Mouse (Mus musculus): Measurements from ENCODE around the gene Vcp. TPM values are rescaled to one million over a fixed set of nuclear protein-coding genes. Genes with fewer than 3 reads are reported as not detected.

Gene Vcp
- polyA plus RNA-seq, 1 experiment from 2014 or later: 242 TPM

DNA sequence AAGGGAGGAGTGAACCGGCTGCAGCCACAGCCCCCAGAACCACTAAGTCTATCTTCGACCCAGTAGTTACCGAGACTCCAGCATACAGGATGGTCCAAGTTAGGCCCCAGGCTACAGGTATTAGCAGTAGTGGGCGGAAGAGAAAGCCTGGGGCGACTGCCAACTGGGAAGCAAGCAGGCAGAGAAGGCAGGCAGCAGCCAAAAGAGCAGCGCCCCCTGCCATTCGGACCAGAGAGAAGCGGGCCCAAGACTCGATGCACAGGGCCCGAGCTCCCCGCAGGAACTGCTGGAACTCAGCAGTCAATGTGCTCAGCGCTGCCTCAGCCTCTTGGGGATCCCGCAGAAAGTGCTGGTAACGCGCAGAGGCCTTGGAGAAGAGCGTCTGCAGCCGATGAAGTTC, 21.0 kb upstream of the Vcp start:
- peaks cover 10% of the 10 kb centered on the region for H3K36me3 ChIP-seq (ENCODE audit: insufficient read depth, low read length)
- H3K27me3 ChIP-seq (replicated peaks; ENCODE audit: insufficient read depth, low read length): no peaks in the 10 kb centered on the region
- peaks cover 7% of the 10 kb centered on the region; the same call in 1 of the 2 replicates for H3K4me1 ChIP-seq (ENCODE audit: insufficient read depth, low read depth, low read length)
- no peak overlapping the region for H3K4me3 ChIP-seq (ENCODE audit: low read depth, low read length)
- no peak overlapping the region for H3K4me2 ChIP-seq (replicated peaks; ENCODE audit: low read depth, low read length)
- TF ChIP-seq CTCF (IDR thresholded peaks at IDR 0.05) (no peak), EP300 (IDR thresholded peaks at IDR 0.05) (no peak)
- 74% methylated on average over 17 of the region's 17 CpGs for WGBS
- no peak overlapping the region for H3K27ac ChIP-seq (ENCODE audit: low read length)
- ATAC-seq: no peak
- H3K9me3 ChIP-seq (ENCODE audit: low read length): no peaks in the 10 kb centered on the region
- no peak for DNase-seq (ENCODE audit: low spot score)
- H3K9ac ChIP-seq (replicated peaks; ENCODE audit: low read depth): no peak overlapping the region

- Histone ChIP-seq H3K36me3 (ENCODE audit: insufficient read depth, low read length) (peaks cover 10% of the 10 kb centered on the region), H3K27me3 (replicated peaks; ENCODE audit: insufficient read depth, low read length) (no peaks in the 10 kb centered on the region)
Measured at GRCm38 (mm10) chr4:43020876-43021275, 20.6 kb upstream of the Vcp start.

GRCm38 (mm10) chr4:43019641-43020465, 19.5 kb upstream of the Vcp start:
- ATAC-seq (no peak), DNase-seq (ENCODE audit: low spot score) (no peak)
- Histone ChIP-seq H3K27ac (ENCODE audit: low read length) (no peak overlapping the region), H3K36me3 (ENCODE audit: insufficient read depth, low read length) (peaks cover 10% of the 10 kb centered on the region), H3K4me1 (ENCODE audit: insufficient read depth, low read depth, low read length) (peaks cover 3% of the 10 kb centered on the region; the same call in 1 of the 2 replicates), H3K9ac (replicated peaks; ENCODE audit: low read depth) (no peak overlapping the region), H3K4me3 (ENCODE audit: low read depth, low read length) (no peak overlapping the region), H3K9me3 (ENCODE audit: low read length) (no peaks in the 10 kb centered on the region), H3K27me3 (replicated peaks; ENCODE audit: insufficient read depth, low read length) (no peaks in the 10 kb centered on the region), H3K4me2 (replicated peaks; ENCODE audit: low read depth, low read length) (no peak overlapping the region)
- TF ChIP-seq CTCF (IDR thresholded peaks at IDR 0.05) (no peak), EP300 (IDR thresholded peaks at IDR 0.05) (no peak)
- WGBS: 92% methylated on average over 23 of the region's 23 CpGs

More at GRCm38 (mm10) chr4:43020876-43021275, 20.6 kb upstream of the Vcp start:
- no peak for DNase-seq (ENCODE audit: low spot score)
- 88% methylated on average over 16 of the region's 16 CpGs for WGBS
- ATAC-seq: no peak
- Histone ChIP-seq H3K4me2 (replicated peaks; ENCODE audit: low read depth, low read length) (no peak overlapping the region), H3K27ac (ENCODE audit: low read length) (no peak overlapping the region), H3K9ac (replicated peaks; ENCODE audit: low read depth) (no peak overlapping the region), H3K4me1 (ENCODE audit: insufficient read depth, low read depth, low read length) (peaks cover 7% of the 10 kb centered on the region; the same call in 1 of the 2 replicates), H3K4me3 (ENCODE audit: low read depth, low read length) (no peak overlapping the region), H3K9me3 (ENCODE audit: low read length) (no peaks in the 10 kb centered on the region)
- TF ChIP-seq EP300 (IDR thresholded peaks at IDR 0.05) (no peak), CTCF (IDR thresholded peaks at IDR 0.05) (no peak)

- no peak for TF ChIP-seq CTCF (IDR thresholded peaks at IDR 0.05)
- TF ChIP-seq EP300 (IDR thresholded peaks at IDR 0.05): no peak
- Histone ChIP-seq H3K27me3 (replicated peaks; ENCODE audit: insufficient read depth, low read length) (no peaks in the 10 kb centered on the region), H3K9me3 (ENCODE audit: low read length) (no peaks in the 10 kb centered on the region), H3K27ac (ENCODE audit: low read length) (no peak overlapping the region), H3K4me1 (ENCODE audit: insufficient read depth, low read depth, low read length) (no peaks in the 10 kb centered on the region), H3K9ac (replicated peaks; ENCODE audit: low read depth) (no peak overlapping the region), H3K4me3 (ENCODE audit: low read depth, low read length) (no peak overlapping the region), H3K36me3 (ENCODE audit: insufficient read depth, low read length) (peaks cover 10% of the 10 kb centered on the region), H3K4me2 (replicated peaks; ENCODE audit: low read depth, low read length) (no peak overlapping the region)
- ATAC-seq (no peak), DNase-seq (ENCODE audit: low spot score) (no peak)
- WGBS: 90% methylated on average over 10 of the region's 10 CpGs
Measured at GRCm38 (mm10) chr4:43019176-43019575, 18.9 kb upstream of the Vcp start.

GRCm38 (mm10) chr4:43018156-43018555, 17.8 kb upstream of the Vcp start:
- H3K4me1 ChIP-seq (ENCODE audit: insufficient read depth, low read depth, low read length): no peaks in the 10 kb centered on the region
- TF ChIP-seq CTCF (IDR thresholded peaks at IDR 0.05): no peak
- no peak for TF ChIP-seq EP300 (IDR thresholded peaks at IDR 0.05)
- WGBS: 87% methylated on average over 4 of the region's 4 CpGs
- H3K9me3 ChIP-seq (ENCODE audit: low read length): no peaks in the 10 kb centered on the region
- no peak for DNase-seq (ENCODE audit: low spot score)
- no peak for ATAC-seq
- no peaks in the 10 kb centered on the region for H3K27me3 ChIP-seq (replicated peaks; ENCODE audit: insufficient read depth, low read length)
- no peak overlapping the region for H3K27ac ChIP-seq (ENCODE audit: low read length)
- H3K4me3 ChIP-seq (ENCODE audit: low read depth, low read length): no peak overlapping the region
- H3K4me2 ChIP-seq (replicated peaks; ENCODE audit: low read depth, low read length): no peak overlapping the region
- peaks cover 10% of the 10 kb centered on the region for H3K36me3 ChIP-seq (ENCODE audit: insufficient read depth, low read length)
- H3K9ac ChIP-seq (replicated peaks; ENCODE audit: low read depth): no peak overlapping the region

- 91% methylated on average over 1 of the region's 1 CpGs for WGBS
- Histone ChIP-seq H3K36me3 (ENCODE audit: insufficient read depth, low read length) (no peaks in the 10 kb centered on the region), H3K4me2 (replicated peaks; ENCODE audit: low read depth, low read length) (no peak overlapping the region), H3K9ac (replicated peaks; ENCODE audit: low read depth) (no peak overlapping the region), H3K27ac (ENCODE audit: low read length) (no peak overlapping the region), H3K9me3 (ENCODE audit: low read length) (no peaks in the 10 kb centered on the region), H3K4me3 (ENCODE audit: low read depth, low read length) (no peak overlapping the region), H3K4me1 (ENCODE audit: insufficient read depth, low read depth, low read length) (no peaks in the 10 kb centered on the region), H3K27me3 (replicated peaks; ENCODE audit: insufficient read depth, low read length) (no peaks in the 10 kb centered on the region)
- ATAC-seq (no peak), DNase-seq (ENCODE audit: low spot score) (no peak)
- no peak for TF ChIP-seq CTCF (IDR thresholded peaks at IDR 0.05)
- no peak for TF ChIP-seq EP300 (IDR thresholded peaks at IDR 0.05)
Measured at GRCm38 (mm10) chr4:43012091-43012490, 11.8 kb upstream of the Vcp start.

All from lung, postnatal 0 days (tissue).